Mouse (Mus musculus): ENCODE measurements around the gene Ubfd1. TPM values are rescaled to one million over a fixed set of nuclear protein-coding genes. Genes with fewer than 3 reads are reported as not detected.

Gene Ubfd1
- polyA plus RNA-seq, 1 experiment from 2014 or later, result 19.0 TPM

- no peaks in the 10 kb centered on the region for H3K36me3 ChIP-seq (ENCODE audit: insufficient read depth, low read length)
- H3K27ac ChIP-seq (ENCODE audit: low read length), result no peak overlapping the region
- H3K4me2 ChIP-seq (replicated peaks; ENCODE audit: low read depth, low read length), result no peak overlapping the region
- WGBS, result 64% methylated on average over 3 of the region's 3 CpGs
- H3K9ac ChIP-seq (replicated peaks; ENCODE audit: low read depth), result no peak overlapping the region
- no peaks in the 10 kb centered on the region for H3K9me3 ChIP-seq (ENCODE audit: low read length)
- H3K4me1 ChIP-seq (ENCODE audit: insufficient read depth, low read depth, low read length), result no peaks in the 10 kb centered on the region
- TF ChIP-seq CTCF (IDR thresholded peaks at IDR 0.05), result no peak
- no peak for TF ChIP-seq EP300 (IDR thresholded peaks at IDR 0.05)
- DNase-seq (ENCODE audit: low spot score), result no peak
- H3K27me3 ChIP-seq (replicated peaks; ENCODE audit: insufficient read depth, low read length), result no peaks in the 10 kb centered on the region
- no peak overlapping the region for H3K4me3 ChIP-seq (ENCODE audit: low read depth, low read length)
- ATAC-seq, result no peak
Observed at GRCm38 (mm10) chr7:122033371-122033770, 33.6 kb upstream of the Ubfd1 start.

- H3K27ac ChIP-seq (ENCODE audit: low read length), result no peak overlapping the region
- 18% methylated on average over 2 of the region's 2 CpGs for whole genome bisulfite sequencing
- H3K27me3 ChIP-seq (replicated peaks; ENCODE audit: insufficient read depth, low read length), result no peaks in the 10 kb centered on the region
- H3K4me3 ChIP-seq (ENCODE audit: low read depth, low read length), result no peak overlapping the region
- no peak for TF ChIP-seq EP300 (IDR thresholded peaks at IDR 0.05)
- TF ChIP-seq CTCF (IDR thresholded peaks at IDR 0.05), result peak; percentile 70
- H3K9ac ChIP-seq (replicated peaks; ENCODE audit: low read depth), result no peak overlapping the region
- no peak overlapping the region for H3K4me2 ChIP-seq (replicated peaks; ENCODE audit: low read depth, low read length)
- no peaks in the 10 kb centered on the region for H3K4me1 ChIP-seq (ENCODE audit: insufficient read depth, low read depth, low read length)
- H3K9me3 ChIP-seq (ENCODE audit: low read length), result no peaks in the 10 kb centered on the region
- peak; percentile 50 for DNase-seq (ENCODE audit: low spot score)
- H3K36me3 ChIP-seq (ENCODE audit: insufficient read depth, low read length), result no peaks in the 10 kb centered on the region
- peak; percentile 50; the same call in 1 of the 2 replicates for ATAC-seq
Observed at GRCm38 (mm10) chr7:122034348-122034747, 32.6 kb upstream of the Ubfd1 start.

GRCm38 (mm10) chr7:122044106-122044505 is 22.9 kb upstream of the Ubfd1 start:
- TF ChIP-seq EP300 (IDR thresholded peaks at IDR 0.05), result no peak
- no peak for TF ChIP-seq CTCF (IDR thresholded peaks at IDR 0.05)
- Histone ChIP-seq H3K4me3 (ENCODE audit: low read depth, low read length) (no peak overlapping the region), H3K9ac (replicated peaks; ENCODE audit: low read depth) (no peak overlapping the region), H3K36me3 (ENCODE audit: insufficient read depth, low read length) (no peaks in the 10 kb centered on the region), H3K4me2 (replicated peaks; ENCODE audit: low read depth, low read length) (no peak overlapping the region), H3K27me3 (replicated peaks; ENCODE audit: insufficient read depth, low read length) (no peaks in the 10 kb centered on the region), H3K4me1 (ENCODE audit: insufficient read depth, low read depth, low read length) (no peaks in the 10 kb centered on the region), H3K27ac (ENCODE audit: low read length) (no peak overlapping the region), H3K9me3 (ENCODE audit: low read length) (no peaks in the 10 kb centered on the region)
- ATAC-seq, result peak; percentile 50
- DNase-seq (ENCODE audit: low spot score), result peak; percentile 63
- 70% methylated on average over 8 of the region's 8 CpGs for WGBS

GRCm38 (mm10) chr7:122045181-122045634 is 21.8 kb upstream of the Ubfd1 start:
- no peak overlapping the region for H3K27ac ChIP-seq (ENCODE audit: low read length)
- H3K4me3 ChIP-seq (ENCODE audit: low read depth, low read length), result no peak overlapping the region
- TF ChIP-seq CTCF (IDR thresholded peaks at IDR 0.05) (no peak), EP300 (IDR thresholded peaks at IDR 0.05) (no peak)
- no peaks in the 10 kb centered on the region for H3K4me1 ChIP-seq (ENCODE audit: insufficient read depth, low read depth, low read length)
- DNase-seq (ENCODE audit: low spot score) (peak; percentile 74), ATAC-seq (peak; percentile 82)
- 59% methylated on average over 4 of the region's 4 CpGs for WGBS
- no peaks in the 10 kb centered on the region for H3K9me3 ChIP-seq (ENCODE audit: low read length)
- no peaks in the 10 kb centered on the region for H3K27me3 ChIP-seq (replicated peaks; ENCODE audit: insufficient read depth, low read length)
- no peak overlapping the region for H3K4me2 ChIP-seq (replicated peaks; ENCODE audit: low read depth, low read length)
- H3K9ac ChIP-seq (replicated peaks; ENCODE audit: low read depth), result no peak overlapping the region
- no peaks in the 10 kb centered on the region for H3K36me3 ChIP-seq (ENCODE audit: insufficient read depth, low read length)

- no peak for TF ChIP-seq EP300 (IDR thresholded peaks at IDR 0.05)
- TF ChIP-seq CTCF (IDR thresholded peaks at IDR 0.05), result no peak
- 67% methylated on average over 1 of the region's 1 CpGs for WGBS
- Histone ChIP-seq H3K9me3 (ENCODE audit: low read length) (no peaks in the 10 kb centered on the region), H3K4me3 (ENCODE audit: low read depth, low read length) (no peak overlapping the region), H3K9ac (replicated peaks; ENCODE audit: low read depth) (no peak overlapping the region), H3K27ac (ENCODE audit: low read length) (0 out of 2 replicates have a peak overlapping the region, but pooled peaks have one; percentile 33), H3K4me2 (replicated peaks; ENCODE audit: low read depth, low read length) (no peak overlapping the region), H3K36me3 (ENCODE audit: insufficient read depth, low read length) (no peaks in the 10 kb centered on the region), H3K4me1 (ENCODE audit: insufficient read depth, low read depth, low read length) (no peaks in the 10 kb centered on the region), H3K27me3 (replicated peaks; ENCODE audit: insufficient read depth, low read length) (no peaks in the 10 kb centered on the region)
- DNase-seq (ENCODE audit: low spot score), result no peak
- ATAC-seq, result no peak
Observed at GRCm38 (mm10) chr7:122045711-122046110, 21.3 kb upstream of the Ubfd1 start.

GRCm38 (mm10) chr7:122046813-122047212 is 20.2 kb upstream of the Ubfd1 start:
- no peaks in the 10 kb centered on the region for H3K27me3 ChIP-seq (replicated peaks; ENCODE audit: insufficient read depth, low read length)
- ATAC-seq (no peak), DNase-seq (ENCODE audit: low spot score) (no peak)
- no peak overlapping the region for H3K9ac ChIP-seq (replicated peaks; ENCODE audit: low read depth)
- no peak overlapping the region for H3K4me3 ChIP-seq (ENCODE audit: low read depth, low read length)
- no peaks in the 10 kb centered on the region for H3K9me3 ChIP-seq (ENCODE audit: low read length)
- no peak overlapping the region for H3K4me2 ChIP-seq (replicated peaks; ENCODE audit: low read depth, low read length)
- H3K4me1 ChIP-seq (ENCODE audit: insufficient read depth, low read depth, low read length), result no peaks in the 10 kb centered on the region
- 47% methylated on average over 2 of the region's 2 CpGs for WGBS
- TF ChIP-seq EP300 (IDR thresholded peaks at IDR 0.05), result no peak
- no peak for TF ChIP-seq CTCF (IDR thresholded peaks at IDR 0.05)
- H3K27ac ChIP-seq (ENCODE audit: low read length), result peak overlapping the region; percentile 14; the same call in 1 of the 2 replicates
- H3K36me3 ChIP-seq (ENCODE audit: insufficient read depth, low read length), result no peaks in the 10 kb centered on the region

GRCm38 (mm10) chr7:122048191-122048590 is 18.8 kb upstream of the Ubfd1 start:
- Histone ChIP-seq H3K4me1 (ENCODE audit: insufficient read depth, low read depth, low read length) (no peaks in the 10 kb centered on the region), H3K9me3 (ENCODE audit: low read length) (no peaks in the 10 kb centered on the region), H3K4me2 (replicated peaks; ENCODE audit: low read depth, low read length) (no peak overlapping the region), H3K4me3 (ENCODE audit: low read depth, low read length) (no peak overlapping the region), H3K27ac (ENCODE audit: low read length) (no peak overlapping the region), H3K36me3 (ENCODE audit: insufficient read depth, low read length) (no peaks in the 10 kb centered on the region), H3K9ac (replicated peaks; ENCODE audit: low read depth) (no peak overlapping the region), H3K27me3 (replicated peaks; ENCODE audit: insufficient read depth, low read length) (no peaks in the 10 kb centered on the region)
- WGBS, result 94% methylated on average over 9 of the region's 9 CpGs
- TF ChIP-seq CTCF (IDR thresholded peaks at IDR 0.05) (no peak), EP300 (IDR thresholded peaks at IDR 0.05) (no peak)
- DNase-seq (ENCODE audit: low spot score) (no peak), ATAC-seq (no peak)

Data from lung, postnatal 0 days (tissue).